Mouse (Mus musculus) kidney, embryonic 15.5 days (tissue): ENCODE data around the gene Rngtt. TPM values are rescaled to one million over a fixed set of nuclear protein-coding genes. Genes with fewer than 3 reads are reported as not detected.

Experiments
- ATAC-seq: fragments of 200-750 bp; cut with Nextera tagmentation; replicated peaks from 2 replicates; pipeline ENCODE4 v1.8.0; 2017; ENCODE audit warnings: moderate TSS enrichment; ENCODE audit not compliant: low FRiP score
- H3K27ac ChIP-seq: fragments of 300-500 bp; sonication (generic); 2 replicates; pipeline ENCODE4 v1.5.1; 2015; ENCODE audit warnings: mild to moderate bottlenecking, inconsistent platforms
- H3K27me3 ChIP-seq: fragments of 300-500 bp; sonication (generic); 2 replicates; pipeline ENCODE4 v1.6.1; 2015; ENCODE audit warnings: inconsistent platforms
- H3K36me3 ChIP-seq: fragments of 300-500 bp; sonication (generic); 2 replicates; pipeline ENCODE4 v1.6.1; 2015; ENCODE audit warnings: inconsistent platforms
- H3K4me1 ChIP-seq: fragments of 300-500 bp; sonication (generic); 2 replicates; pipeline ENCODE4 v1.6.1; 2015; ENCODE audit warnings: inconsistent platforms
- H3K4me2 ChIP-seq: fragments of 300-500 bp; sonication (generic); 2 replicates; pipeline ENCODE4 v1.6.1; 2015; ENCODE audit warnings: moderate library complexity, mild to moderate bottlenecking, inconsistent platforms
- H3K4me3 ChIP-seq: fragments of 300-500 bp; sonication (generic); replicated peaks from 2 replicates; pipeline ENCODE4 v1.5.1; 2015; ENCODE audit warnings: mild to moderate bottlenecking, inconsistent platforms
- H3K9ac ChIP-seq: fragments of 300-500 bp; sonication (generic); 2 replicates; pipeline ENCODE4 v1.6.1; 2015; ENCODE audit warnings: mild to moderate bottlenecking, inconsistent platforms
- H3K9me3 ChIP-seq: fragments of 300-500 bp; sonication (generic); replicated peaks from 2 replicates; pipeline ENCODE4 v1.6.1; 2016; ENCODE audit warnings: inconsistent platforms
- WGBS: fragments of 180-500 bp; shearing (Covaris S2); methylation state at CpG from one replicate; pipeline ENCODE4 v1.1.7; 2015; ENCODE audit warnings: mixed read lengths; 5-methylcytosine and 5-hydroxymethylcytosine counted together
- polyA plus RNA-seq: library from polyadenylated mRNA; unstranded; fragments of >200 nt; fragmentation: Nextera tagmentation; extraction: Ambion mirVana; gene quantifications from 2 replicates; pipeline ENCODE4 v1.2.1, GENCODE M21; 2015

The Rngtt gene
- polyA plus RNA-seq: 25.3 and 26.4 TPM in 2 replicates

GRCm38 (mm10) chr4:33309764-33310757 lies at the start of gene Rngtt:
Gene Rngtt, plus strand, starts transcription at chr4:33310311.
- H3K4me2 ChIP-seq: peak within 1 kb of the TSS; percentile 69
- peak within 1 kb of the TSS; percentile 75 for H3K27ac ChIP-seq
- H3K9me3 ChIP-seq: no peaks in the 10 kb centered on the region
- H3K4me3 ChIP-seq: peak within 1 kb of the TSS; percentile 87
- peaks cover 14% of the 10 kb centered on the region for H3K4me1 ChIP-seq
- no peaks in the 10 kb centered on the region for H3K27me3 ChIP-seq
- peak; percentile 96 for ATAC-seq
- H3K36me3 ChIP-seq: 0 out of 2 replicates have a peak, but pooled peaks cover 5% of the 10 kb centered on the region
- 4% methylated on average over 60 of the region's 60 CpGs for WGBS
- H3K9ac ChIP-seq: peak within 1 kb of the TSS; percentile 73

- Histone ChIP-seq H3K4me3 (no peak overlapping the region), H3K27ac (no peak overlapping the region), H3K36me3 (no peaks in the 10 kb centered on the region), H3K9me3 (no peaks in the 10 kb centered on the region), H3K27me3 (no peaks in the 10 kb centered on the region), H3K4me1 (peaks cover 7% of the 10 kb centered on the region; the same call in 1 of the 2 replicates), H3K9ac (no peak overlapping the region), H3K4me2 (no peak overlapping the region)
- ATAC-seq: no peak
Observed at GRCm38 (mm10) chr4:33260311-33260710, 49.8 kb upstream of the Rngtt start.

GRCm38 (mm10) chr4:33261311-33261753 lies 48.8 kb upstream of the Rngtt start:
- no peaks in the 10 kb centered on the region for H3K27me3 ChIP-seq
- no peak overlapping the region for H3K4me3 ChIP-seq
- no peak overlapping the region for H3K4me2 ChIP-seq
- ATAC-seq: peak; percentile 59
- H3K4me1 ChIP-seq: peaks cover 7% of the 10 kb centered on the region; the same call in 1 of the 2 replicates
- no peak overlapping the region for H3K9ac ChIP-seq
- H3K36me3 ChIP-seq: no peaks in the 10 kb centered on the region
- H3K27ac ChIP-seq: peak overlapping the region; percentile 29
- H3K9me3 ChIP-seq: no peaks in the 10 kb centered on the region
- WGBS: 55% methylated on average over 7 of the region's 7 CpGs

GRCm38 (mm10) chr4:33262897-33263296 lies 47.2 kb upstream of the Rngtt start:
- no peaks in the 10 kb centered on the region for H3K27me3 ChIP-seq
- no peak overlapping the region for H3K27ac ChIP-seq
- WGBS: 85% methylated on average over 1 of the region's 1 CpGs
- peaks cover 7% of the 10 kb centered on the region; the same call in 1 of the 2 replicates for H3K4me1 ChIP-seq
- H3K4me3 ChIP-seq: no peak overlapping the region
- H3K9me3 ChIP-seq: no peaks in the 10 kb centered on the region
- no peak overlapping the region for H3K9ac ChIP-seq
- no peaks in the 10 kb centered on the region for H3K36me3 ChIP-seq
- no peak for ATAC-seq
- no peak overlapping the region for H3K4me2 ChIP-seq

- peaks cover 7% of the 10 kb centered on the region; the same call in 1 of the 2 replicates for H3K4me1 ChIP-seq
- H3K27me3 ChIP-seq: no peaks in the 10 kb centered on the region
- 83% methylated on average over 11 of the region's 11 CpGs for WGBS
- H3K9ac ChIP-seq: no peak overlapping the region
- no peaks in the 10 kb centered on the region for H3K36me3 ChIP-seq
- no peak for ATAC-seq
- no peaks in the 10 kb centered on the region for H3K9me3 ChIP-seq
- no peak overlapping the region for H3K4me2 ChIP-seq
- H3K4me3 ChIP-seq: no peak overlapping the region
- no peak overlapping the region for H3K27ac ChIP-seq
Observed at GRCm38 (mm10) chr4:33264979-33265726, 45.0 kb upstream of the Rngtt start.

- Histone ChIP-seq H3K27me3 (no peaks in the 10 kb centered on the region), H3K4me2 (no peak overlapping the region), H3K36me3 (no peaks in the 10 kb centered on the region), H3K9ac (no peak overlapping the region), H3K27ac (0 out of 2 replicates have a peak overlapping the region, but pooled peaks have one; percentile 2), H3K4me1 (0 out of 2 replicates have a peak, but pooled peaks cover 5% of the 10 kb centered on the region), H3K9me3 (no peaks in the 10 kb centered on the region), H3K4me3 (no peak overlapping the region)
- 69% methylated on average over 11 of the region's 11 CpGs for WGBS
- ATAC-seq: peak; percentile 85
Observed at GRCm38 (mm10) chr4:33270386-33271314, 39.5 kb upstream of the Rngtt start.

- no peaks in the 10 kb centered on the region for H3K9me3 ChIP-seq
- no peak for ATAC-seq
- H3K9ac ChIP-seq: no peak overlapping the region
- 0 out of 2 replicates have a peak, but pooled peaks cover 5% of the 10 kb centered on the region for H3K4me1 ChIP-seq
- no peak overlapping the region for H3K4me2 ChIP-seq
- 49% methylated on average over 3 of the region's 3 CpGs for WGBS
- H3K4me3 ChIP-seq: no peak overlapping the region
- no peaks in the 10 kb centered on the region for H3K36me3 ChIP-seq
- no peaks in the 10 kb centered on the region for H3K27me3 ChIP-seq
- no peak overlapping the region for H3K27ac ChIP-seq
Observed at GRCm38 (mm10) chr4:33273437-33273836, 36.7 kb upstream of the Rngtt start.

GRCm38 (mm10) chr4:33281891-33282685 lies 28.0 kb upstream of the Rngtt start:
- WGBS: 80% methylated on average over 3 of the region's 3 CpGs
- Histone ChIP-seq H3K27me3 (no peaks in the 10 kb centered on the region), H3K4me2 (no peak overlapping the region), H3K9ac (no peak overlapping the region), H3K4me3 (no peak overlapping the region), H3K27ac (no peak overlapping the region), H3K36me3 (no peaks in the 10 kb centered on the region), H3K9me3 (no peaks in the 10 kb centered on the region), H3K4me1 (no peaks in the 10 kb centered on the region)
- ATAC-seq: no peak

- 63% methylated on average over 5 of the region's 5 CpGs for whole genome bisulfite sequencing
- no peak for ATAC-seq
Observed at GRCm38 (mm10) chr4:33284083-33284880, 25.8 kb upstream of the Rngtt start.

GRCm38 (mm10) chr4:33285448-33285847 lies 24.7 kb upstream of the Rngtt start:
- WGBS: 86% methylated on average over 8 of the region's 8 CpGs
- H3K4me1 ChIP-seq: no peaks in the 10 kb centered on the region
- H3K27me3 ChIP-seq: no peaks in the 10 kb centered on the region
- no peak overlapping the region for H3K9ac ChIP-seq
- H3K4me2 ChIP-seq: no peak overlapping the region
- H3K27ac ChIP-seq: no peak overlapping the region
- H3K9me3 ChIP-seq: no peaks in the 10 kb centered on the region
- no peak for ATAC-seq
- H3K4me3 ChIP-seq: no peak overlapping the region
- no peaks in the 10 kb centered on the region for H3K36me3 ChIP-seq

More at GRCm38 (mm10) chr4:33284083-33284880, 25.8 kb upstream of the Rngtt start:
- Histone ChIP-seq H3K9me3 (no peaks in the 10 kb centered on the region), H3K4me3 (no peak overlapping the region), H3K9ac (no peak overlapping the region), H3K36me3 (no peaks in the 10 kb centered on the region), H3K4me1 (no peaks in the 10 kb centered on the region), H3K27ac (no peak overlapping the region), H3K4me2 (no peak overlapping the region), H3K27me3 (no peaks in the 10 kb centered on the region)
